Mouse (Mus musculus) macrophage (primary cell): Measurements from ENCODE around the gene Tmem189. TPM values are rescaled to one million over a fixed set of nuclear protein-coding genes. Genes with fewer than 3 reads are reported as not detected.

Experiments used
- H3K27ac ChIP-seq: fragments of 350-480 bp; formaldehyde crosslinking; 2 replicates; pipeline ENCODE4 v1.9.0; 2021
- H3K36me3 ChIP-seq: fragments of 350-480 bp; formaldehyde crosslinking; 2 replicates; pipeline ENCODE4 v1.9.0; 2021; ENCODE audit errors: inconsistent target
- H3K4me3 ChIP-seq: fragments of 350-480 bp; formaldehyde crosslinking; 2 replicates; pipeline ENCODE4 v1.9.0; 2021; ENCODE audit errors: inconsistent target
- H3K79me2 ChIP-seq: fragments of 350-480 bp; formaldehyde crosslinking; 2 replicates; pipeline ENCODE4 v1.9.0; 2021; ENCODE audit errors: inconsistent target
- WGBS: methylation state at CpG from one replicate; pipeline ENCODE4 v1.1.7; 2026; ENCODE audit warnings: inconsistent platforms; ENCODE audit not compliant: missing documents; 5-methylcytosine and 5-hydroxymethylcytosine counted together
- polyA plus RNA-seq: library from polyadenylated mRNA; stranded (reverse); fragments of 250-400 nt; gene quantifications from 3 replicates; pipeline ENCODE4 v1.2.4, GENCODE M21; 2018; ENCODE audit warnings: inconsistent platforms

Gene Tmem189
- polyA plus RNA-seq, 1 experiment from 2014 or later, result 276 TPM

- H3K36me3 ChIP-seq, result peaks cover 14% of the 10 kb centered on the region; the same call in 1 of the 2 replicates
- whole genome bisulfite sequencing, result 81% methylated on average over 3 of the region's 3 CpGs
These were observed 3.2 kb upstream of the Tmem189 start for GRCm38 (mm10) chr2:167692831-167693230.

GRCm38 (mm10) chr2:167691871-167692661 is 2.4 kb upstream of the Tmem189 start:
- 92% methylated on average over 13 of the region's 14 CpGs for WGBS
- peak overlapping the region; percentile 84; the same call in 1 of the 2 replicates for H3K27ac ChIP-seq
- H3K36me3 ChIP-seq, result peaks cover 14% of the 10 kb centered on the region; the same call in 1 of the 2 replicates
- H3K4me3 ChIP-seq, result peak overlapping the region; percentile 78
- peaks cover 42% of the 10 kb centered on the region for H3K79me2 ChIP-seq

More at GRCm38 (mm10) chr2:167692831-167693230, 3.2 kb upstream of the Tmem189 start:
- H3K79me2 ChIP-seq, result peaks cover 42% of the 10 kb centered on the region
- no peak overlapping the region for H3K27ac ChIP-seq
- no peak overlapping the region for H3K4me3 ChIP-seq

DNA sequence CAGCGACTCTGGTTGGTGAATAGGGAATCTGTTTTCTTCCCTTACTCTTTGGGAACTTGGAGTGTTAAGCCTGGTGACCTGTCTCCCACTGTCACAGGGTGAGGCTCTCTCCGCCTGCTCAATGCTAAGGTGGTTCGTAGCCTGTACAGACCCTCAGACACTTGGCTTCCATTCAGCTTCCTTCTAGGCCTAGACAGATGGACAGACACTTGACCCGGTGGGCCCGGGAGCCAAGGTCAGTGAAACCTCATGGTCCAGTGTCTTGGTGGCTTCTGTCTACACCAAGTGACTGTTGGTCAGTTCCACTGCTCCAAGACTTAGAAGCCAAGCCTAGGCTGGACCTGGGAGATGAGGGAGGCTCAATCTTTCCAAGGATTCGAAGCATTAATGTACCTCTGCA is 1.8 kb upstream of the Tmem189 start:
- Histone ChIP-seq H3K79me2 (peaks cover 42% of the 10 kb centered on the region), H3K4me3 (peak overlapping the region; percentile 78), H3K27ac (peak overlapping the region; percentile 84), H3K36me3 (peaks cover 14% of the 10 kb centered on the region; the same call in 1 of the 2 replicates)
- 86% methylated on average over 6 of the region's 6 CpGs for WGBS

DNA sequence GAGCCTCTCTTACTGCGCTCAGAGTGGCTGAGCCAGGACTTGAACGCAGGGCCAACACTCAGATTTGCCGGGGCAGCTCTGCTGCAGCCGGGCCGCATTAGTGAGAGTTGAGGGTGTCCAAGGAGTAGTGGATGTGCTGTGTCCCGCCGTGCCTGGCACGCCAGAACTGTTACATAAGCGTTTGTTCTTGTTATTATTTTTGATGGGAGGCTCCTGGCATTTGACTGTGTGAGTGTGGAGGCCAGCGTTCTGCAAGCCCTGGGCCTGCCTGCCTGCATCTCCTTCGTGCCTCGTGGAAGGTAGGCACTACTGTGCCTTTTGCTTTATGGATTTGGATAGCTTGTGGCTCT is 1.3 kb upstream of the Tmem189 start:
- Histone ChIP-seq H3K27ac (peak overlapping the region; percentile 84), H3K79me2 (peaks cover 42% of the 10 kb centered on the region), H3K36me3 (peaks cover 14% of the 10 kb centered on the region; the same call in 1 of the 2 replicates), H3K4me3 (peak overlapping the region; percentile 78)
- 54% methylated on average over 12 of the region's 12 CpGs for WGBS

GRCm38 (mm10) chr2:167690219-167690961 is 768 bp upstream of the Tmem189 start:
- WGBS, result 8% methylated on average over 13 of the region's 15 CpGs
- Histone ChIP-seq H3K36me3 (peaks cover 14% of the 10 kb centered on the region; the same call in 1 of the 2 replicates), H3K4me3 (peak overlapping the region; percentile 78), H3K27ac (peak overlapping the region; percentile 84), H3K79me2 (peaks cover 42% of the 10 kb centered on the region)

- H3K27ac ChIP-seq, result no peak within 1 kb of the TSS
These were observed 847 bp downstream of the Tmem189 start, which contains the start of gene Cebpb for GRCm38 (mm10) chr2:167688498-167689451. TSS of gene Cebpb (plus strand) at chr2:167688915.

GRCm38 (mm10) chr2:167688126-167688497 is 1.5 kb downstream of the Tmem189 start:
- whole genome bisulfite sequencing, result 59% methylated on average over 12 of the region's 12 CpGs
- H3K79me2 ChIP-seq, result peaks cover 32% of the 10 kb centered on the region
- H3K27ac ChIP-seq, result no peak overlapping the region
- H3K4me3 ChIP-seq, result no peak overlapping the region
- H3K36me3 ChIP-seq, result peaks cover 14% of the 10 kb centered on the region; the same call in 1 of the 2 replicates

More at GRCm38 (mm10) chr2:167688498-167689451, 847 bp downstream of the Tmem189 start, which contains the start of gene Cebpb:
- peaks cover 39% of the 10 kb centered on the region for H3K79me2 ChIP-seq
- H3K36me3 ChIP-seq, result peaks cover 14% of the 10 kb centered on the region; the same call in 1 of the 2 replicates
- 1% methylated on average over 142 of the region's 147 CpGs for WGBS
- peak within 1 kb of the TSS; percentile 78 for H3K4me3 ChIP-seq

GRCm38 (mm10) chr2:167687651-167688101 is 1.9 kb downstream of the Tmem189 start:
- no peak overlapping the region for H3K27ac ChIP-seq
- H3K79me2 ChIP-seq, result peaks cover 28% of the 10 kb centered on the region
- no peak overlapping the region for H3K4me3 ChIP-seq
- WGBS, result 65% methylated on average over 11 of the region's 11 CpGs
- H3K36me3 ChIP-seq, result peaks cover 12% of the 10 kb centered on the region; the same call in 1 of the 2 replicates

DNA sequence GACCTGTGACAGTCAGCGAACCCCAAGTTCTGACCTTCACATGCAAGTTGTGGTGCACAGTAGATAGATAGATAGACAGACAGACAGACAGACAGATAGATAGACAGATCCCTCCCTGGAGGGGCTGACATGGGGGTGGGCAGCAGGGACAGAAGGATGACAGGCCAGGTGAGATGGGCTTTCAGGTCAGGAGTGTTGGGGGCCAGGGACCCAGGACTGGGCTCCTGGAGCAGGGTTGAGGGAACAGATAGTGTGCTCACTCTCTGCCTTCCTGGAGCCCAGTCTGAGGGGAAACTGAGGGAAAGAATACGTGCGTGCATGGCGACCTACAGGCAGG is 2.4 kb downstream of the Tmem189 start:
- WGBS, result 90% methylated on average over 4 of the region's 4 CpGs
- H3K4me3 ChIP-seq, result no peak overlapping the region
- no peak overlapping the region for H3K27ac ChIP-seq
- peaks cover 23% of the 10 kb centered on the region for H3K79me2 ChIP-seq
- peaks cover 7% of the 10 kb centered on the region; the same call in 1 of the 2 replicates for H3K36me3 ChIP-seq

- 61% methylated on average over 16 of the region's 16 CpGs for WGBS
- no peak overlapping the region for H3K4me3 ChIP-seq
- H3K36me3 ChIP-seq, result peaks cover under 1% of the 10 kb centered on the region; the same call in 1 of the 2 replicates
- H3K27ac ChIP-seq, result no peak overlapping the region
- H3K79me2 ChIP-seq, result peaks cover 17% of the 10 kb centered on the region
These were observed 3.0 kb downstream of the Tmem189 start for GRCm38 (mm10) chr2:167686382-167687249.

GRCm38 (mm10) chr2:167685865-167686264 is 3.8 kb downstream of the Tmem189 start:
- Histone ChIP-seq H3K4me3 (no peak overlapping the region), H3K79me2 (peaks cover 10% of the 10 kb centered on the region), H3K27ac (no peak overlapping the region), H3K36me3 (no peaks in the 10 kb centered on the region)
- whole genome bisulfite sequencing, result 97% methylated on average over 3 of the region's 3 CpGs

- Histone ChIP-seq H3K36me3 (no peaks in the 10 kb centered on the region), H3K4me3 (no peak overlapping the region), H3K79me2 (peaks cover 3% of the 10 kb centered on the region), H3K27ac (no peak overlapping the region)
- WGBS, result 16% methylated on average over 8 of the region's 8 CpGs
These were observed 4.5 kb downstream of the Tmem189 start for GRCm38 (mm10) chr2:167685137-167685536.

GRCm38 (mm10) chr2:167683721-167684120 is 5.9 kb downstream of the Tmem189 start:
- no peak overlapping the region for H3K27ac ChIP-seq
- no peak overlapping the region for H3K4me3 ChIP-seq
- 90% methylated on average over 3 of the region's 3 CpGs for WGBS
- no peaks in the 10 kb centered on the region for H3K36me3 ChIP-seq
- no peaks in the 10 kb centered on the region for H3K79me2 ChIP-seq
